Mouse (Mus musculus) urinary bladder, adult 18-20 months (tissue): ENCODE measurements at regions not wholly inside any gene's neighbourhood (a gene's known extent, or its start where the extent isn't known, plus 50 kb on each side); places are given as distances from the start of the nearest gene placed in this dataset.

ENCODE experiments used
- DNase-seq, 2 experiments: peaks; one replicate each; pipeline ENCODE4 v3.0.0; 2022; ENCODE audit warnings: low spot score in 2 of 2, mixed read lengths in 2 of 2

- DNase-seq: no peak
Measured at GRCm38 (mm10) chr13:28455878-28456277, 198.6 kb downstream of the Gm11361 start.

- no peak for DNase-seq
Measured at GRCm38 (mm10) chr13:28455016-28455415, 197.7 kb downstream of the Gm11361 start.

- no peak for DNase-seq
Measured at GRCm38 (mm10) chr13:28450699-28451445, 193.5 kb downstream of the Gm11361 start.

GRCm38 (mm10) chr13:28449026-28449425, 191.7 kb downstream of the Gm11361 start:
- no peak for DNase-seq

GRCm38 (mm10) chr13:28442250-28442649, 184.9 kb downstream of the Gm11361 start:
- DNase-seq: no peak

GRCm38 (mm10) chr13:28433445-28433844, 176.1 kb downstream of the Gm11361 start:
- DNase-seq: no peak

GRCm38 (mm10) chr13:28432017-28432416, 174.7 kb downstream of the Gm11361 start:
- DNase-seq: no peak

GRCm38 (mm10) chr13:28426085-28426484, 168.8 kb downstream of the Gm11361 start:
- no peak for DNase-seq

GRCm38 (mm10) chr13:28425116-28425515, 167.8 kb downstream of the Gm11361 start:
- no peak for DNase-seq

GRCm38 (mm10) chr13:28424446-28425059, 167.2 kb downstream of the Gm11361 start:
- DNase-seq: no peak

- no peak for DNase-seq
Measured at GRCm38 (mm10) chr13:28421309-28421708, 164.0 kb downstream of the Gm11361 start.

- DNase-seq: no peak
Measured at GRCm38 (mm10) chr13:28420636-28421035, 163.3 kb downstream of the Gm11361 start.

GRCm38 (mm10) chr13:28419950-28420381, 162.6 kb downstream of the Gm11361 start:
- no peak for DNase-seq

- no peak for DNase-seq
Measured at GRCm38 (mm10) chr13:28418936-28419681, 161.8 kb downstream of the Gm11361 start.

- no peak for DNase-seq
Measured at GRCm38 (mm10) chr13:28417929-28418881, 160.9 kb downstream of the Gm11361 start.

GRCm38 (mm10) chr13:28417431-28417928, 160.2 kb downstream of the Gm11361 start:
- DNase-seq: no peak

- no peak for DNase-seq
Measured at GRCm38 (mm10) chr13:28416887-28417286, 159.6 kb downstream of the Gm11361 start.

GRCm38 (mm10) chr13:28416231-28416630, 158.9 kb downstream of the Gm11361 start:
- no peak for DNase-seq

GRCm38 (mm10) chr13:28415769-28416168, 158.4 kb downstream of the Gm11361 start:
- no peak for DNase-seq

- DNase-seq: no peak
Measured at GRCm38 (mm10) chr13:28410324-28410723, 153.0 kb downstream of the Gm11361 start.

GRCm38 (mm10) chr13:28409609-28409902, 152.2 kb downstream of the Gm11361 start:
- DNase-seq: no peak
